In the genomic region with DNA sequence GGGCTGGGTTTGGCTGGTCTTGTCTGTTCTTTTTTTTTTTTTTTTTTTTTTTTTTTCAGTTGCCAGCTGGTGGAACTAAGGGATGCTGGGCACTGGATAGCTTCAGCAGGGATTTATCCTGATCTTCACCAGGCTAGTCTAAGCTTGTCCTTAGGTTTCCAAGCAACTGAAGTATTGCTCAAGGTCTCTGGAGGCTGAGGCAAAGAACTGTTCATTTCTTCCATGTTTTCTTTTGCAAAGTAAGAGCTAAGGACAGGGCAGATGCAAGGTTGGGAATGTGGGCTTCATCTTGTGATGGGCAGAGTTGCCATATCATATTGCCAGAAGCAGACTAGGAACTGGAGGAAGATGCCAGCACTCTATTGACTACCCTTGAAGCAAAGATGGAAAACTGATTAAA, we compare ENCODE assay signal across 22 mouse cellular contexts.
"Had no signal": no experiment of that assay in that cellular context is flagged by ENCODE, and none has a peak within 500 bp of the region (broad histone marks: within the 10 kb centered on the region; RNA-seq: fewer than 3 reads in every experiment).

No protein-coding gene starts in this region.

- DNase-seq: kidney, adult 8-10 months; kidney, postnatal 10 days; kidney, postnatal 36 days; left cerebral cortex, postnatal 4 days; liver, postnatal 0 days; lung, embryonic 14.5 days; right cerebral cortex, adult 18-20 months; right cerebral cortex, postnatal 14 days; right cerebral cortex, postnatal 4 days; thymus, postnatal 25 days had no signal

- H3K27me3 ChIP-seq: kidney, embryonic 15.5 days; limb, embryonic 12.5 days; limb, embryonic 15.5 days; midbrain, embryonic 15.5 days; stomach, embryonic 15.5 days had no signal

- H3K4me1 ChIP-seq: limb, embryonic 12.5 days; limb, embryonic 15.5 days; stomach, embryonic 15.5 days had no signal

- H3K9ac ChIP-seq: kidney, embryonic 15.5 days; limb, embryonic 12.5 days; limb, embryonic 15.5 days; liver, embryonic 14.5 days; liver, postnatal 0 days; lung, embryonic 14.5 days; midbrain, embryonic 12.5 days; midbrain, embryonic 15.5 days; neural tube, embryonic 12.5 days; neural tube, embryonic 15.5 days; stomach, embryonic 15.5 days had no signal

- H3K4me3 ChIP-seq: kidney, embryonic 15.5 days; left cerebral cortex, adult 2 months; limb, embryonic 12.5 days; limb, embryonic 15.5 days; midbrain, embryonic 12.5 days; midbrain, embryonic 15.5 days; neural tube, embryonic 12.5 days; neural tube, embryonic 15.5 days; stomach, embryonic 15.5 days had no signal

- H3K36me3 ChIP-seq: kidney, embryonic 15.5 days; limb, embryonic 12.5 days; limb, embryonic 15.5 days; midbrain, embryonic 12.5 days; midbrain, embryonic 15.5 days; neural tube, embryonic 12.5 days; neural tube, embryonic 15.5 days; stomach, embryonic 15.5 days had no signal

- H3K9me3 ChIP-seq: kidney, embryonic 15.5 days; limb, embryonic 12.5 days; limb, embryonic 15.5 days; midbrain, embryonic 12.5 days; midbrain, embryonic 15.5 days; neural tube, embryonic 12.5 days; neural tube, embryonic 15.5 days; stomach, embryonic 15.5 days had no signal

- H3K27ac ChIP-seq: kidney, embryonic 15.5 days; left cerebral cortex, adult 2 months; limb, embryonic 12.5 days; limb, embryonic 15.5 days; liver, embryonic 14.5 days; macrophage; midbrain, embryonic 12.5 days; midbrain, embryonic 15.5 days; neural tube, embryonic 12.5 days; neural tube, embryonic 15.5 days; stomach, embryonic 15.5 days had no signal

- H3K4me2 ChIP-seq: kidney, embryonic 15.5 days; limb, embryonic 12.5 days; limb, embryonic 15.5 days; liver, embryonic 11.5 days; lung, embryonic 14.5 days; midbrain, embryonic 12.5 days; midbrain, embryonic 15.5 days; neural tube, embryonic 12.5 days; neural tube, embryonic 15.5 days; stomach, embryonic 15.5 days had no signal
